In genomic region chr8:128059817-128060216, GRCm38 (mm10) we compare ENCODE assay signal across 24 mouse cellular contexts.
"Had no signal": no experiment of that assay in that cellular context is flagged by ENCODE, and none has a peak within 500 bp of the region (broad histone marks: within the 10 kb centered on the region; RNA-seq: fewer than 3 reads in every experiment).

No protein-coding gene starts in this region.

- H3K9ac ChIP-seq: heart, embryonic 12.5 days; hindbrain, embryonic 13.5 days; hindbrain, embryonic 15.5 days; kidney, embryonic 15.5 days; limb, embryonic 12.5 days; liver, embryonic 13.5 days; liver, embryonic 15.5 days had no signal

- H3K4me3 ChIP-seq: gastrocnemius, adult 2 months; heart, embryonic 12.5 days; hindbrain, embryonic 13.5 days; hindbrain, embryonic 15.5 days; kidney, embryonic 15.5 days; layer of hippocampus, adult 2 months; left cerebral cortex, adult 2 months; limb, embryonic 10.5 days; limb, embryonic 12.5 days; liver, embryonic 13.5 days; liver, embryonic 15.5 days had no signal

- DNase-seq: gastrocnemius, adult 2 months; gastrocnemius, postnatal 10 days; gastrocnemius, postnatal 25 days; heart, postnatal 14 days; heart, postnatal 36 days; kidney, adult 11 months; kidney, adult 2 months; kidney, adult 9 months; kidney, postnatal 25 days; kidney, postnatal 4 days; liver, embryonic 13.5 days had no signal

- ATAC-seq: hindbrain, postnatal 0 days; intestine, embryonic 16.5 days had no signal

- H3K36me3 ChIP-seq: heart, embryonic 12.5 days; hindbrain, embryonic 13.5 days; hindbrain, embryonic 15.5 days; kidney, embryonic 15.5 days; limb, embryonic 10.5 days; limb, embryonic 12.5 days; liver, embryonic 13.5 days; liver, embryonic 15.5 days had no signal

- H3K27me3 ChIP-seq: heart, embryonic 12.5 days; hindbrain, embryonic 13.5 days; hindbrain, embryonic 15.5 days; kidney, embryonic 15.5 days; limb, embryonic 12.5 days; liver, embryonic 13.5 days; liver, embryonic 15.5 days had no signal

- H3K4me2 ChIP-seq: heart, embryonic 12.5 days; hindbrain, embryonic 13.5 days; hindbrain, embryonic 15.5 days; kidney, embryonic 15.5 days; limb, embryonic 12.5 days; liver, embryonic 11.5 days; liver, embryonic 13.5 days; liver, embryonic 15.5 days had no signal

- H3K27ac ChIP-seq: gastrocnemius, adult 2 months; hindbrain, embryonic 13.5 days; hindbrain, embryonic 15.5 days; hindbrain, postnatal 0 days; kidney, embryonic 15.5 days; kidney, postnatal 0 days; layer of hippocampus, adult 2 months; left cerebral cortex, adult 2 months; limb, embryonic 10.5 days; limb, embryonic 12.5 days; liver, embryonic 13.5 days; liver, embryonic 15.5 days had no signal

- H3K9me3 ChIP-seq: heart, embryonic 12.5 days; hindbrain, embryonic 13.5 days; hindbrain, embryonic 15.5 days; kidney, embryonic 15.5 days; limb, embryonic 10.5 days; limb, embryonic 12.5 days; liver, embryonic 13.5 days; liver, embryonic 15.5 days had no signal

- H3K4me1 ChIP-seq: kidney, embryonic 15.5 days; limb, embryonic 12.5 days; liver, embryonic 13.5 days; liver, embryonic 15.5 days had no signal
